Mouse (Mus musculus) hindbrain, embryonic 11.5 days (tissue): ENCODE results near the gene Spata21. TPM values are rescaled to one million over a fixed set of nuclear protein-coding genes. Genes with fewer than 3 reads are reported as not detected.
A peak's percentile ranks its signal among the peaks of the same experiment; 100 is the strongest.

ENCODE experiments used
- ATAC-seq: fragments of 200-750 bp; cut with Nextera tagmentation; 2 replicates; pipeline ENCODE4 v1.8.0; 2017; ENCODE audit warnings: mild to moderate bottlenecking, moderate TSS enrichment, moderate library complexity; ENCODE audit not compliant: low FRiP score
- DNase-seq: peaks from one replicate; pipeline ENCODE4 v3.0.0-alpha.2; 2015; ENCODE audit warnings: low spot score
- H3K27ac ChIP-seq: fragments of 300-500 bp; sonication (generic); 2 replicates; pipeline ENCODE4 v1.5.1; 2014; ENCODE audit warnings: mild to moderate bottlenecking, low read depth, low read length
- H3K27me3 ChIP-seq: fragments of 300-500 bp; sonication (generic); 2 replicates; pipeline ENCODE4 v1.6.1; 2014; ENCODE audit warnings: mild to moderate bottlenecking, low read length, moderate library complexity, mixed read lengths; ENCODE audit not compliant: control insufficient read depth, insufficient read depth
- H3K36me3 ChIP-seq: fragments of 300-500 bp; sonication (generic); 2 replicates; pipeline ENCODE4 v1.6.1; 2014; ENCODE audit warnings: mild to moderate bottlenecking, low read length, moderate library complexity, mixed read lengths; ENCODE audit not compliant: control insufficient read depth, insufficient read depth
- H3K4me1 ChIP-seq: fragments of 300-500 bp; sonication (generic); replicated peaks from 2 replicates; pipeline ENCODE4 v1.6.1; 2014; ENCODE audit warnings: low read length, mixed read lengths; ENCODE audit not compliant: control insufficient read depth, insufficient read depth
- H3K4me2 ChIP-seq: fragments of 300-500 bp; sonication (generic); replicated peaks from 2 replicates; pipeline ENCODE4 v1.6.1; 2014; ENCODE audit warnings: mild to moderate bottlenecking, low read depth, low read length
- H3K4me3 ChIP-seq: fragments of 300-500 bp; sonication (generic); 2 replicates; pipeline ENCODE4 v1.5.1; 2014; ENCODE audit warnings: low read depth, low read length
- H3K9ac ChIP-seq: fragments of 300-500 bp; sonication (generic); 2 replicates; pipeline ENCODE4 v1.6.1; 2014; ENCODE audit warnings: low read depth, low read length
- H3K9me3 ChIP-seq: fragments of 300-500 bp; sonication (generic); 2 replicates; pipeline ENCODE4 v1.6.1; 2016; ENCODE audit warnings: low read length; ENCODE audit not compliant: control insufficient read depth
- WGBS: fragments of 180-500 bp; shearing (Covaris S2); extraction: QIAGEN DNeasy Blood & Tissue Kit; methylation state at CpG from one replicate; pipeline ENCODE4 v1.1.7; 2014; 5-methylcytosine and 5-hydroxymethylcytosine counted together
- polyA plus RNA-seq: library from polyadenylated mRNA; unstranded; fragments of >200 nt; fragmentation: Nextera tagmentation; extraction: Ambion mirVana; gene quantifications from 2 replicates; pipeline ENCODE4 v1.2.1, GENCODE M21; 2014

Spata21 gene
- polyA plus RNA-seq, 1 experiment from 2014 or later = 0.19 TPM

GRCm38 (mm10) chr4:141086862-141087261 lies 1.3 kb upstream of the Spata21 start:
- no peak for ATAC-seq
- Histone ChIP-seq H3K4me2 (no peak overlapping the region), H3K4me3 (no peak overlapping the region), H3K27me3 (no peaks in the 10 kb centered on the region), H3K9ac (no peak overlapping the region), H3K27ac (no peak overlapping the region), H3K36me3 (no peaks in the 10 kb centered on the region), H3K4me1 (no peaks in the 10 kb centered on the region), H3K9me3 (no peaks in the 10 kb centered on the region)
- 76% methylated on average over 10 of the region's 10 CpGs for WGBS
- DNase-seq = no peak

GRCm38 (mm10) chr4:141088714-141089113 lies 581 bp downstream of the Spata21 start:
- Histone ChIP-seq H3K4me1 (no peaks in the 10 kb centered on the region), H3K27ac (no peak overlapping the region), H3K27me3 (no peaks in the 10 kb centered on the region), H3K9ac (no peak overlapping the region), H3K4me2 (no peak overlapping the region), H3K36me3 (no peaks in the 10 kb centered on the region), H3K9me3 (no peaks in the 10 kb centered on the region), H3K4me3 (no peak overlapping the region)
- ATAC-seq (no peak), DNase-seq (no peak)
- WGBS = 77% methylated on average over 9 of the region's 9 CpGs

GRCm38 (mm10) chr4:141095016-141095415 lies 6.9 kb downstream of the Spata21 start:
- no peak for ATAC-seq

GRCm38 (mm10) chr4:141096710-141097109 lies 8.6 kb downstream of the Spata21 start:
- no peaks in the 10 kb centered on the region for H3K36me3 ChIP-seq
- H3K9ac ChIP-seq = no peak overlapping the region
- no peaks in the 10 kb centered on the region for H3K9me3 ChIP-seq
- H3K27me3 ChIP-seq = no peaks in the 10 kb centered on the region
- DNase-seq (no peak), ATAC-seq (no peak)
- WGBS = 17% methylated on average over 9 of the region's 9 CpGs
- no peak overlapping the region for H3K4me2 ChIP-seq
- H3K4me1 ChIP-seq = no peaks in the 10 kb centered on the region
- H3K27ac ChIP-seq = no peak overlapping the region
- H3K4me3 ChIP-seq = no peak overlapping the region

More at GRCm38 (mm10) chr4:141095016-141095415, 6.9 kb downstream of the Spata21 start:
- H3K9me3 ChIP-seq = no peaks in the 10 kb centered on the region
- WGBS = 80% methylated on average over 10 of the region's 10 CpGs
- no peak overlapping the region for H3K9ac ChIP-seq
- DNase-seq = no peak
- H3K27me3 ChIP-seq = no peaks in the 10 kb centered on the region
- no peaks in the 10 kb centered on the region for H3K4me1 ChIP-seq
- no peak overlapping the region for H3K27ac ChIP-seq
- H3K4me3 ChIP-seq = no peak overlapping the region
- H3K36me3 ChIP-seq = no peaks in the 10 kb centered on the region
- H3K4me2 ChIP-seq = no peak overlapping the region

GRCm38 (mm10) chr4:141098935-141099334 lies 10.8 kb downstream of the Spata21 start:
- ATAC-seq (no peak), DNase-seq (no peak)
- no peak overlapping the region for H3K4me3 ChIP-seq
- H3K4me1 ChIP-seq = no peaks in the 10 kb centered on the region
- no peaks in the 10 kb centered on the region for H3K27me3 ChIP-seq
- no peak overlapping the region for H3K9ac ChIP-seq
- no peaks in the 10 kb centered on the region for H3K9me3 ChIP-seq
- 83% methylated on average over 4 of the region's 4 CpGs for WGBS
- no peaks in the 10 kb centered on the region for H3K36me3 ChIP-seq
- H3K27ac ChIP-seq = no peak overlapping the region
- no peak overlapping the region for H3K4me2 ChIP-seq

- Histone ChIP-seq H3K27ac (no peak overlapping the region), H3K9me3 (no peaks in the 10 kb centered on the region), H3K4me2 (no peak overlapping the region), H3K4me1 (no peaks in the 10 kb centered on the region), H3K4me3 (no peak overlapping the region), H3K27me3 (no peaks in the 10 kb centered on the region), H3K9ac (no peak overlapping the region), H3K36me3 (no peaks in the 10 kb centered on the region)
- DNase-seq = no peak
- no peak for ATAC-seq
- WGBS = 83% methylated on average over 5 of the region's 5 CpGs
Observed at GRCm38 (mm10) chr4:141099956-141100355, 11.8 kb downstream of the Spata21 start.

- DNase-seq (no peak), ATAC-seq (no peak)
- WGBS = 96% methylated on average over 9 of the region's 9 CpGs
- no peak overlapping the region for H3K4me3 ChIP-seq
- no peaks in the 10 kb centered on the region for H3K9me3 ChIP-seq
- no peak overlapping the region for H3K4me2 ChIP-seq
- no peak overlapping the region for H3K9ac ChIP-seq
- no peaks in the 10 kb centered on the region for H3K4me1 ChIP-seq
- no peak overlapping the region for H3K27ac ChIP-seq
- no peaks in the 10 kb centered on the region for H3K36me3 ChIP-seq
- no peaks in the 10 kb centered on the region for H3K27me3 ChIP-seq
Observed at GRCm38 (mm10) chr4:141101291-141101690, 13.2 kb downstream of the Spata21 start.

GRCm38 (mm10) chr4:141101855-141102254 lies 13.7 kb downstream of the Spata21 start:
- no peak for ATAC-seq
- H3K4me3 ChIP-seq = no peak overlapping the region
- H3K9me3 ChIP-seq = no peaks in the 10 kb centered on the region
- no peaks in the 10 kb centered on the region for H3K27me3 ChIP-seq
- WGBS = 60% methylated on average over 6 of the region's 6 CpGs
- H3K4me2 ChIP-seq = no peak overlapping the region
- no peak overlapping the region for H3K9ac ChIP-seq
- DNase-seq = peak; percentile 58
- no peaks in the 10 kb centered on the region for H3K36me3 ChIP-seq
- no peak overlapping the region for H3K27ac ChIP-seq
- H3K4me1 ChIP-seq = no peaks in the 10 kb centered on the region

GRCm38 (mm10) chr4:141106526-141107183 lies 18.5 kb downstream of the Spata21 start:
- Histone ChIP-seq H3K4me1 (no peaks in the 10 kb centered on the region), H3K9me3 (no peaks in the 10 kb centered on the region), H3K27me3 (no peaks in the 10 kb centered on the region), H3K4me3 (no peak overlapping the region), H3K36me3 (0 out of 2 replicates have a peak, but pooled peaks cover 5% of the 10 kb centered on the region), H3K27ac (no peak overlapping the region), H3K4me2 (no peak overlapping the region), H3K9ac (no peak overlapping the region)
- DNase-seq (no peak), ATAC-seq (no peak)
- WGBS = 83% methylated on average over 16 of the region's 16 CpGs
